Mouse (Mus musculus): ENCODE measurements at regions not wholly inside any gene's neighbourhood (a gene's known extent, or its start where the extent isn't known, plus 50 kb on each side); places are given as distances from the start of the nearest gene placed in this dataset.

- peak in 1 of 2 experiments; percentile 39 for DNase-seq (ENCODE audit: low spot score in 2 of 2)
Observed at GRCm38 (mm10) chr1:63851476-63852094, 82.5 kb upstream of the 4933402D24Rik start.

GRCm38 (mm10) chr1:63850262-63850661 is 81.2 kb upstream of the 4933402D24Rik start:
- no peak for DNase-seq (ENCODE audit: low spot score in 2 of 2)

- no peak for DNase-seq (ENCODE audit: low spot score in 2 of 2)
Observed at GRCm38 (mm10) chr1:63828174-63828844, 59.2 kb upstream of the 4933402D24Rik start.

GRCm38 (mm10) chr1:63820614-63821270 is 51.7 kb upstream of the 4933402D24Rik start:
- no peak for DNase-seq (ENCODE audit: low spot score in 2 of 2)

GRCm38 (mm10) chr1:63819536-63820254 is 50.6 kb upstream of the 4933402D24Rik start:
- peak; percentile 11 to 26 for DNase-seq (ENCODE audit: low spot score in 2 of 2)
